Mouse (Mus musculus) G1E (cell line): ENCODE measurements around the gene Car1. TPM values are rescaled to one million over a fixed set of nuclear protein-coding genes. Genes with fewer than 3 reads are reported as not detected.
A peak's percentile ranks its signal among the peaks of the same experiment; 100 is the strongest.

Experiments
- ATAC-seq: 2 replicates; pipeline ENCODE4 v1.8.0; 2016; ENCODE audit warnings: mild to moderate bottlenecking; ENCODE audit not compliant: insufficient number of reproducible peaks, poor library complexity, low FRiP score, severe bottlenecking; ENCODE audit errors: extremely low read depth
- DNase-seq: peaks from one replicate; pipeline ENCODE4 v3.0.0; 2012; ENCODE audit warnings: low spot score
- H3K27me3 ChIP-seq: 2 replicates; pipeline ENCODE4 v1.6.1; 2012; ENCODE audit warnings: mild to moderate bottlenecking, low read length, inconsistent platforms; ENCODE audit not compliant: insufficient read depth
- H3K36me3 ChIP-seq: replicated peaks from 2 replicates; pipeline ENCODE3; 2012; ENCODE audit warnings: mild to moderate bottlenecking, inconsistent platforms
- H3K4me1 ChIP-seq: 2 replicates; pipeline ENCODE4 v1.6.1; 2012; ENCODE audit warnings: low read depth, low read length, inconsistent platforms, mixed read lengths; ENCODE audit not compliant: insufficient read depth
- H3K4me3 ChIP-seq: 2 replicates; pipeline ENCODE4 v1.5.1; 2012; ENCODE audit warnings: low read depth, mild to moderate bottlenecking, inconsistent platforms, low read length, moderate library complexity, mixed read lengths
- H3K9me3 ChIP-seq: replicated peaks from 2 replicates; pipeline ENCODE4 v1.6.1; 2012; ENCODE audit warnings: inconsistent platforms
- CTCF ChIP-seq: IDR thresholded peaks from 2 replicates; pipeline ENCODE4 v1.5.1; 2012; ENCODE audit warnings: low read depth, low read length, inconsistent platforms, mixed read lengths
- GATA1 ChIP-seq: IDR thresholded peaks from 2 replicates; pipeline ENCODE4 v1.6.1; 2012; ENCODE audit warnings: borderline replicate concordance, low read length, inconsistent platforms, mixed read lengths
- GATA2 ChIP-seq: IDR thresholded peaks from 2 replicates; pipeline ENCODE4 v1.6.1; 2012; ENCODE audit warnings: low read depth, low read length, inconsistent platforms, borderline replicate concordance
- POLR2AphosphoS5 ChIP-seq: IDR thresholded peaks from 2 replicates; pipeline ENCODE4 v1.6.1; 2012; ENCODE audit warnings: low read depth, low read length, inconsistent platforms; ENCODE audit not compliant: insufficient replicate concordance
- TAL1 ChIP-seq: conservative IDR thresholded peaks from 2 replicates; pipeline ENCODE4 v1.6.1; 2012; ENCODE audit warnings: low read depth, low read length, inconsistent platforms, mixed read lengths
- polyA plus RNA-seq: library from polyadenylated mRNA; stranded (reverse); fragments of >175 nt; gene quantifications from 2 replicates; pipeline ENCODE4 v1.2.3, GENCODE M21; 2012
- total RNA-seq, 2 experiments: library from RNA; stranded (forward) in 1 of 2; stranded (reverse) in 1 of 2; fragments of 200-1000 nt in 1 of 2; fragments of >200 nt in 1 of 2; fragmentation: Nextera tagmentation in 1 of 2; gene quantifications; 2 replicates each; pipeline ENCODE4 v1.2.3; 2014 to 2017

The Car1 gene
- total and polyA plus RNA-seq, 3 experiments, result 89.4 to 1,046 (median 369) TPM

GRCm38 (mm10) chr3:14805962-14806361 lies 2.2 kb downstream of the Car1 start:
- DNase-seq, result no peak
- Histone ChIP-seq H3K4me1 (peaks cover 47% of the 10 kb centered on the region), H3K36me3 (peaks cover 8% of the 10 kb centered on the region), H3K4me3 (peak overlapping the region; percentile 62), H3K9me3 (no peaks in the 10 kb centered on the region), H3K27me3 (no peaks in the 10 kb centered on the region)
- TF ChIP-seq GATA1 (no peak), CTCF (no peak), POLR2AphosphoS5 (no peak), GATA2 (no peak), TAL1 (no peak)
- ATAC-seq, result no peak

- Histone ChIP-seq H3K4me1 (peaks cover 51% of the 10 kb centered on the region), H3K27me3 (no peaks in the 10 kb centered on the region), H3K9me3 (no peaks in the 10 kb centered on the region), H3K4me3 (peak overlapping the region; percentile 62), H3K36me3 (peaks cover 12% of the 10 kb centered on the region)
- DNase-seq, result no peak
- TF ChIP-seq CTCF, result no peak
- TF ChIP-seq POLR2AphosphoS5, result no peak
- no peak for TF ChIP-seq GATA2
- no peak for TF ChIP-seq GATA1
- TF ChIP-seq TAL1, result no peak
- no peak for ATAC-seq
Measured at GRCm38 (mm10) chr3:14804906-14805305, 3.3 kb downstream of the Car1 start.

GRCm38 (mm10) chr3:14797069-14797468 lies 11.1 kb downstream of the Car1 start:
- no peaks in the 10 kb centered on the region for H3K9me3 ChIP-seq
- no peak for ATAC-seq
- H3K4me1 ChIP-seq, result peaks cover 43% of the 10 kb centered on the region
- no peak for TF ChIP-seq TAL1
- TF ChIP-seq POLR2AphosphoS5, result no peak
- TF ChIP-seq GATA1, result no peak
- TF ChIP-seq CTCF, result no peak
- TF ChIP-seq GATA2, result no peak
- H3K27me3 ChIP-seq, result no peaks in the 10 kb centered on the region
- DNase-seq, result no peak
- H3K4me3 ChIP-seq, result no peak overlapping the region
- H3K36me3 ChIP-seq, result peaks cover 29% of the 10 kb centered on the region

GRCm38 (mm10) chr3:14795292-14796020 lies 12.7 kb downstream of the Car1 start:
- Histone ChIP-seq H3K4me1 (peaks cover 43% of the 10 kb centered on the region), H3K4me3 (no peak overlapping the region), H3K36me3 (peaks cover 32% of the 10 kb centered on the region), H3K9me3 (no peaks in the 10 kb centered on the region), H3K27me3 (no peaks in the 10 kb centered on the region)
- ATAC-seq (no peak), DNase-seq (no peak)
- TF ChIP-seq GATA2 (no peak), TAL1 (no peak), CTCF (no peak), GATA1 (no peak), POLR2AphosphoS5 (no peak)

- H3K36me3 ChIP-seq, result peaks cover 29% of the 10 kb centered on the region
- H3K4me3 ChIP-seq, result no peak overlapping the region
- H3K4me1 ChIP-seq, result peaks cover 38% of the 10 kb centered on the region
- no peak for TF ChIP-seq POLR2AphosphoS5
- TF ChIP-seq GATA2, result no peak
- TF ChIP-seq TAL1, result no peak
- TF ChIP-seq CTCF, result no peak
- no peak for TF ChIP-seq GATA1
- DNase-seq (no peak), ATAC-seq (no peak)
- no peaks in the 10 kb centered on the region for H3K9me3 ChIP-seq
- no peaks in the 10 kb centered on the region for H3K27me3 ChIP-seq
Measured at GRCm38 (mm10) chr3:14792032-14792431, 16.1 kb downstream of the Car1 start.

- no peak for TF ChIP-seq CTCF
- no peak for TF ChIP-seq GATA2
- no peak for TF ChIP-seq GATA1
- TF ChIP-seq TAL1, result no peak
- TF ChIP-seq POLR2AphosphoS5, result no peak
- H3K4me3 ChIP-seq, result no peak overlapping the region
- peaks cover 31% of the 10 kb centered on the region for H3K36me3 ChIP-seq
- no peak for ATAC-seq
- H3K9me3 ChIP-seq, result no peaks in the 10 kb centered on the region
- DNase-seq, result no peak
- H3K27me3 ChIP-seq, result no peaks in the 10 kb centered on the region
- peaks cover 36% of the 10 kb centered on the region for H3K4me1 ChIP-seq
Measured at GRCm38 (mm10) chr3:14787607-14788006, 20.6 kb downstream of the Car1 start.
